Mouse (Mus musculus) spleen, postnatal 14 days (tissue): Measurements from ENCODE around the gene Opcml.

Source experiments
- DNase-seq, 2 experiments: peaks; one replicate each; pipeline ENCODE4 v3.0.0; 2021 to 2022; ENCODE audit warnings: low spot score in 2 of 2

Opcml gene

DNA sequence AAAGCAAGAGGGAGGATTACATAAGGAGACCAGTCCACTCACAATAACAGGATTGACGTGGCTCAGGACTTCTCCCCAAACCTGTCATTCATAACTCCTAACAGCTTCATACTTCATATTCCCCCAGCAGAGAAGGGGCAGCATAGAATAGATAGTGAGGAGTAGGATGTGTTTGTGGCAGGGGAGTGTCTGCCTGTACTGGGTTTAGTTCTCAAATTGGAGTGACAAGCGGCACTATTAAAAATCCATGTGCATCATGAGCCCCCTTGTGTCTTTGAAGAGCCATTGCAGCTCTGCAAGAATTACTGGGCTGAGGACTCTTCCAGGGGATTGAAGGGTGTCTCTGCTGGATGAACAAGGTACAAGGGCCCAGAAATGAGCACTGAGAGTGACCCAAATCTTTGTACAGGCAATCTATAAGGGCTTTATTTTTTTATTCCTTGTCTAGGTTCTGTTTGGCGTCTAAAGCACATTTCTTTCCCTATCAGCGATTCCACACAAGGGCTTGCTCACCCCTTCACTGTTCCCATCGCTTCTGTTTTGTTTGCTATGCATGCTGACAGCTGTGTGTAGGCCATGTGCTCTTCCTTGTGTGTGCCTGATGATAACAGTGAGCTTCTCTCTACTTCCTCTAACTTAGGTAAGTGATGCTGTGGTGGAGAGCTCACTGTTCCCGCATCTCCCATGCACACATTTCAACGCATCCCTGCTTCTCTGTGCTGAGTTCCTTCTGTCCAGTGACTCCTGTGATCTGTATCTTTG is 457.3 kb downstream of the Opcml start:
- DNase-seq, result no peak

DNA sequence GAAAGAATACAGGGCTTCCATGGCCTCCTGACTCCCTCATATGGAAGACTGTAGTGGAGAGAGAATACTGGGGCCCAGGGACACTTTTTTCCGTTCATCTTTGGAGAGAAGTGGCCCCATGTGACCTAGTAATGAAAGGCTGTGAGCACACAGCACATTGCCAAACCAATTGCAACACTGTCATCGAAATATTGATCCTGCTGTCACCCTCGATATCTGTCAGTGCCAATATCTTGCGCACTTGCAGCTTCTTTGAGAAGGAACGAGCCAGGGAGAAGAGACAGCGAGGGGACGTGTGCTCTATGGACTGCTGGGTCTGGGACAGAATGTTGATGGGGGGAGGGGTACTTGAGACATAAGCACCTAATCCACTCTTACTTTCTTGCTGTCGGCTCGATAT is 460.8 kb downstream of the Opcml start:
- no peak for DNase-seq

DNA sequence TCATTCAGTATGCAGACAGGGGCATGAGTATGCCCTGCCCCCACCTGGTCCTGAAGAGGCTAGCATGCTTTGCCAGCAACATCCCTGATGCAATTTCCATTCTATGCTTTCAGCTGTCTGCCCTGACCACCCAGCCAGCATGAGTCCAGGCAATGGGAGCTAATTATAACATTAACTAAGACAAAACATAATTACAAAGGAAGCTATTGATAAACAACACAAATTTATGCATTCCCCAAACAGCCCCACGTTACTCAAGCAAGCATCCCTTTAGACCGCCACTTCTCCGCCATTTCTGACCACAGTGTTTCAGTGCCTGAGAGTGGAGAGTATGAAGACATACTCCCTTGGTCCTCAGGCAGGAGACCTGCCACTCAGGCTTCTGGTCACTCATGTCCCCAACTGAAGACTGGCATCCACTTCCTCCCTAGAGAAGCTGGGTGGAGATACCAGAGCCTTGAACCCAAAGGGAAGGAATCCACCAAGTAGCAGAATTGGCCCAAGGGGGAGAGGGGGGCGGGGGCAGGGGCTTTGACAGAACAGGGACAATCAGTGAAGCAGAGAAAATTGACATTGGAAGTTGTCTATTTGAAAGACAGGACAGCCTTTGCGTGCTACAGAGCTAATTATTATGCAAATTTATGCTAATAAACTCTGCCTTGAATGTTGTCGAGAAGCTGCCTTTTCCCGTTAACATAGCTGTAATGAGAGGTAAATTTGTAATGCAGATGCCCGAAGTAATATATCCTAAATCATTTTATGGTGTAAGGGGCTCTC is 464.7 kb downstream of the Opcml start:
- no peak for DNase-seq

DNA sequence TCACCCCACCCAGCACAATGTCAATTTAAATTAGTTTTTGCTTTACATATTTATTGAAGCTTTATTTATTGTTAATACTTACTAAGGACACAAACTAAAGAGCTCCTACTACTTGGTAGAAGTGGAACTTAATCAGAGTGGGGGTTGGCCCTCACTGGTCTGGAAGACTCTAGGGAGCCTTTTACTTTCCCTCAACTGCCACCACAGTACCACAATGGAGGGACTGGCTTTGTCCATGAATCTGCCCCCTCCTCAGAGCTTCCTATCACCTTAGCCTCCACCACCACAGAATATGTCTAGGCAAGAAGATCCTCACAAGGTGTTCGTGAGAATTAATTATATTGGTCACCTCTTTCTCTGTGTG is 465.3 kb downstream of the Opcml start:
- DNase-seq, result no peak

DNA sequence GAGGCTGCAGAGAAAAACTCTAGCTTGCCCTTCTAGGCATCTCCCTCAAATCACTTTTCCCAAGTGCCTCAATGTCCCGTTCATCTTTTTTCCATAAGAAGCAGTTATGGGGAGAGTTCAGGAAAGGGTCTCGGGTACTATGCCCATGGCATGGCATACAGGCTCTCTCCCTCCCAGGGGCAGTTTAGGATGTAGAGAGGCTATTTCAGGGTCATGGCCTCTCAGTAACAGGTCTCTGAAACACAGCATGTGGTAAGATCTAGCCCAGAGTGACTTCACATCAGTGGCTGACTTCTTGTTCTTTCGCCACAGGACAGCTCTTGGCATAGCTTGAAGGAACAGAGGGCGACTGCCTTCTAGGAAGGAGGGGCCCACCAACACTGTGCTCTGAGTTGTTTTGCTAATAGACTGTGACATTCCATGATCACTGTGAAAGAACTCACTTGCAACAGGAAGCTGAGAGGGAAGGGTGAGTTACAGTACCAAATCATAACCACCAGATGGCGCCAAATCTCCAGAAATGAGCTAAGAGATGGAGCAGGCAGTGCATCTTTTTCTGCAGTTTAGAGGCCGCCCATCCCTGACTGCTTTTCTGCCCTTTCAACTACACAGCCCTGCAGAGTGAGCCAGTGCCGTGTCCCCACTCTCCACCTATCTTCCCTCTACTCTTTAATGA is 470.6 kb downstream of the Opcml start:
- peak in 1 of 2 experiments; percentile 24 for DNase-seq

- no peak for DNase-seq
Measured at GRCm38 (mm10) chr9:28262021-28262420, 471.4 kb downstream of the Opcml start.

DNA sequence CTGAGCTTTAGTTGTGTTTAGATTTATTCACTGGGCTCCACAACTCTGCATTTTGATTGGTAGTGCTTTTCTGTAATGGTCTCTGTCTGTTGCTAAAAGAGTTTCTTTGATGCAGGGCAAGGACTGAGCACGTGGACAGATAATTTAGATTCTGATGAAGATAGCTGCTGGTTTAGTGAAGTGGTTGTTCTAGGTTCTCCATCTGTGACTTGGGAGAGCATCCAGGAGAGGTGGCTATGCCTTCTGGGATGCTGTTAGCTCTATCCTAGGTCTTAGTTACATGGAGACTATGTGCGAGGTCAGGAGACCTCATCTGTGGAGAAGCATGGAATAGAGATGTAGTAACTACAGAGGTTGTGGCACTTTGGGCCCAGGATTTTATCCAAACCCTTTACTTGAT is 472.3 kb downstream of the Opcml start:
- no peak for DNase-seq

GRCm38 (mm10) chr9:28264761-28265160 is 474.2 kb downstream of the Opcml start:
- DNase-seq, result no peak

- DNase-seq, result no peak
Measured at GRCm38 (mm10) chr9:28273816-28274215, 483.2 kb downstream of the Opcml start.

GRCm38 (mm10) chr9:28278555-28278954 is 488.0 kb downstream of the Opcml start:
- DNase-seq, result no peak

DNA sequence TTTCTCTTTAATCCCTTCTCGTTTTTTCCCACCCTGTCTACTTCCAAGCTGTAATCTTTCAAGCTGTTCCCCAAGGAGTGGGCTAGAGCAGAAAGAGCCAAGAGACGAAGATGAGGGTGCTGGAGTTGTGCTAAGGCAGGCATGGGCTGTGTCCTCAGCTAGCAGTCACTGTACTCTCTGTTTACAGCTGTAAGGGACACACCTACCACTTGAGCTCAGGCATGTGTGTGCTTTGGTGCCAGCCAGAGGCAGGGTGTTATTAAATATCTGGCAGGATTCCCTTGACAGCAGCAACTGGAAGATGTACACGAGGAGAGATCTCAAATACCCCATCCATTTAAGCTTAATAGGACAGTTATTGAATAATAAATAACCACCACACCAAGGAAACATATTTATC is 490.4 kb downstream of the Opcml start:
- DNase-seq, result no peak

DNA sequence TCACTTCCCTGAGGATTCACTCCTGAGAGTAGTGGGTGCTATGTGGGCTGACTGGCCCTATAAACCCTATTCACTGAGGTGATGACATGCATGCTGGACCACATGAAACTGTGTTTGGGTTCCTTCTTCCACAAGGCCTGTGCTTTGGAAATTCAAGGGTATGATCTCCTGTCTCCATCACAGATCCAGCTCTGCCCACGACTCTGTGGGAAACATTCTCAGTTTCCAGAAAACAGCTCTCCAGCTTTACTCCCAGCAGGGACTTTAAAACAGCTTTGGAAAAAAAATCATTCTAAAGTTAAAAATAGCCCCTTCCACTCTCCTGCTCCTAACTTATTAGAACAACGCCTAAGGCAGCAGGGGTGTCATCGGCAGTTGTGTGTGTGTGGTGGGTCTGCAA is 491.0 kb downstream of the Opcml start:
- no peak for DNase-seq

DNA sequence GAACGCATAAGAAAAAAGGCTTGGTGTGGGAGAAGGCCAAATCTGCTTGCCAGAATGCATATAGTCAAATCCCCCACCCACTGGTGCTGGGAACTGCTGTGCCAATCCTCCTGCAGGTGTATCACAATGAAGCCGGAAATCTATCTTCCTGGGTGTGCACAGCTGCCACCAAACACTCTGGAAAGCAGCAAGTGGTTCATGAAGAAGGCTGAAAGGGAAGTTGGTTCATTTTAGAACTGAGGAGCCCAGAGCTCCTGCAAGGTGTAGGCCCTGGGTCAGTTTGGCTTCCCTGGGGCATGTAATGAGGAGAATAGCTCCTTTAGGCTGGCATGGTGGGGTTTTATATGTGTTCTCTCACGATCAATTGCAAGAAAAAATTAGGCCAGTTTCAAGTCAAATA is 494.4 kb downstream of the Opcml start:
- no peak for DNase-seq

DNA sequence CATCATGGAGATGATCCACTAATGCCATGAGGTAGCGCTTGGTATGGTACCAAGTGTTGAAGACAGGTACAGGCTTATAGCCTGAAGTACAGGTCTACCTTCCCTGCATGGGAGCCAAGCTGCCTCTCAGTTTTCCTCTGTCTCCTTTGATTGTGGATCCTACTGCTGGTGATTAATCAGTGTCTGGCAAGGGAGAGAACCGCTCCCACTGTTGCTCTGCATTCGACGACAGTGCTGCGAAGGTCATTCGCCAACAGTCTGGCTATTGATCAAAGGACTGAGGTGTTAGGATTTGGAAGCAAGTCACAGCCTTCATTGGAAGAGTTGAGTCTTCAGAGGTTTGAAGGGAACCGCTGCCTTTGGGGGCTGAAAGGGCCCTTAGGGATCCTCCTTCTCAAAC is 495.8 kb downstream of the Opcml start:
- no peak for DNase-seq

- DNase-seq, result no peak
Measured at GRCm38 (mm10) chr9:28287485-28287884, 496.9 kb downstream of the Opcml start.

GRCm38 (mm10) chr9:28289696-28290330 is 499.2 kb downstream of the Opcml start:
- no peak for DNase-seq

- DNase-seq, result no peak
Measured at GRCm38 (mm10) chr9:28303659-28304058, 513.1 kb downstream of the Opcml start.

DNA sequence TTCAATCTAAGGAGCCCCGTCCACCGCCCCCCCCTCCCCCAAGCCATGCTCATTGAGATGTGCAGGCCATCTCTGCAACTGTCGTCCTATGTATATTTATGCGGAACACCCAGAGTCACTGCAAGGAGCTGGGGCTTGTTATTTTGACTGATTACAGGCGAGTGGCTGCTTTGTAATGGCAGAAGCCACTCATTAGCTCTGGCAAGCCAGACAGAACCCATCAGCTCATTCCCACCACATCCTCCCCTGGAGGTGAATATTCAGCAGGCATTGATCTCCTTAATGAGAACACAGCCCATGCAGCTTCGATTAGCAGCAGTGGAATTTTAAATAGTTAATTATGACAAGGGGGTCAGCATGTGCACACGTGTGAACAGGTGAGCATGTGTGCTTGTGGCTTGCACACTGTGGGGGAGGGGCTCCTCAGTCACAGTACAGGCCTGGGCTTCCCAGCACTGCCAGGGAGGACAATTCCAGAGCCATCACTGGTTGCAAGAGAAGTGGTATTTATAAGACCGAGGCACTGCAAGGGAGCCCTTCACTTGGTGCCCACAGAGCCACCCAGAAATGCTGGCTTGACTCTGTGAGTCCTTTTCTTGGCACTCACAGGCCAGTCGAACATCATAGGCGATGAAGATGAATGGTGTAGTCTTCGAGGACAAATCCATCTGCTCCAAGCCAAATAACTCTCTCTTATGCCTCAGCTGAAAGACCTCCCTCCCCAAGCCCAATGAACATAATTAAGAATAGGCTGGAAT is 516.0 kb downstream of the Opcml start:
- no peak for DNase-seq

DNA sequence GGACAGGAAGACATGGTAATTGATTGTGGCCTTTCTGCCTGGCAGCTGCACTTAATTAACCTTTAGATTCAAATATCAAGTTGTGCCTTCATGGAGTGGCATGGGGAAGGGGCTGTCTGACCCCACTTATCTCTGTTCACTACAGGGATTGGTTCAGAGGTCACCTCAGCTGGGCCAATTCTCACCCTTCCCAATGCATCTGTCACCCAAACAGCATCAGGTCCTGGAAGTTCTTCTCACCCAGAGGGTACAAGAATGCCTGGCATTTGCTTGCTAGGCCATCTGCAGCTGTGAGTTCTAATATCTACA is 516.5 kb downstream of the Opcml start:
- DNase-seq, result no peak

DNA sequence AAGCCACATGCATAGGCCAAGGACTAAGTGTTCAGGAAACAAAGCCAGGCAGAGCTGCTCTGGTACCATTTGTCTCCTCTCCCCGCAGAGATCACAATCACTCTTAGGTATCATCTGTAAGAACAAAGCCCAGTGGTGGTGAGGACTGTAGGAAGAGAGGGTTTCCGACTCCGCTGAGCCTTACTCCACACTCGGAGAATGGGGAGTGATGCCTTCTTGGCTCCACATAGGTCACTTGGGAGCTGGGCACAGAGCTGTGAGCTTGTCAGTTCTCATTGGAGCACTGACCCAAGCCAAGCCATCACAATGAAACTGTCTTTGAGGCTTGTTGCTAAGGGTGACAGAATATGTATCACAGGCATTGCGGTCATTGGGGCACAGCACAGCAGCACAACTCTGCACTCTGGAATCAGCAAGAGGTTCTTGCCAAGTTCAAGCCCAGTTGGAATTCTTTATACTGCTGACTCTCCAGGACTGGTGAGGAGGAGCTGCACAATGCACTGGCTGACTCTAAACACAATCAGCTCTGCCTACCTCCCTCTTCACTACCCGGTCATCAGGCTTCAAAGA is 517.0 kb downstream of the Opcml start:
- no peak for DNase-seq

- DNase-seq, result no peak
Measured at GRCm38 (mm10) chr9:28317881-28318280, 527.3 kb downstream of the Opcml start.
